ENCODE assay signal across 13 mouse cellular contexts in the genomic region with DNA sequence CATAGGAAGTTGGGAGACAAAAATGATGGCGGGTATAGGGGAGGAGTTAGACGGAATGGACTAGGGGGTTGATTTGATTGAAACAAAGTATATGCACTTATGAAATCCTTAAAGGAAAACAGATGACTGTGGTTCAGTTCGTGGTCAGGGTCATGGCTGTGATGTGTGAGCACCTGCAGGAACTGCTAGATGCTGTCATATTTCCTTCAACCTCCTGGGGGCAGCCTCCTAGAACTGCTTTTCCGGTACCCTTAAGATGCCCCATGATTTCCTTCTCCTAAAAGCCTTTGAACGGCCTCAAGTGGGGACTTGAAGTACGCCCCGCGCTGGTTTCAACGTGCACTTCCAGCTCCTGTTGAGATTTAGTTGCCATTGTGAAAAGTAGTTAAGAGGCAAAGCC. TPM values are rescaled to one million over a fixed set of nuclear protein-coding genes. Genes with fewer than 3 reads are reported as not detected.
A peak's percentile ranks its signal among the peaks of the same experiment; 100 is the strongest.
DNase-seq lines count a peak whose midpoint lies in the region; ATAC-seq and TF ChIP-seq lines count a peak whose summit lies in the region.
"Had no signal": no experiment of that assay in that cellular context is flagged by ENCODE, and none has a peak within 500 bp of the region (broad histone marks: within the 10 kb centered on the region; RNA-seq: fewer than 3 reads in every experiment).

No protein-coding gene starts in this region.

- H3K4me1 ChIP-seq in liver, embryonic 14.5 days (replicated peaks; ENCODE audit: control insufficient read depth in 2 of 2, insufficient read depth in 2 of 2, low read length in 1 of 2) = no peaks in the 10 kb centered on the region
- H3K4me1 ChIP-seq in liver, embryonic 12.5 days = no peaks in the 10 kb centered on the region
- peaks cover 28% of the 10 kb centered on the region for H3K4me1 ChIP-seq in E14TG2a.4 (replicated peaks; ENCODE audit: low read depth, low read length)
- peaks cover 11% of the 10 kb centered on the region for H3K4me1 ChIP-seq in thymus, adult 2 months (replicated peaks; ENCODE audit: control insufficient read depth, insufficient read depth, low read length)
- H3K4me1 ChIP-seq in hindbrain, embryonic 12.5 days = no peaks in the 10 kb centered on the region
- H3K4me1 ChIP-seq: neural tube, embryonic 12.5 days had no signal

- no peaks in the 10 kb centered on the region for H3K9me3 ChIP-seq in liver, embryonic 14.5 days (ENCODE audit: control insufficient read depth, low read length)
- no peaks in the 10 kb centered on the region for H3K9me3 ChIP-seq in liver, embryonic 12.5 days (replicated peaks)
- H3K9me3 ChIP-seq in E14TG2a.4 (ENCODE audit: low read length) = no peaks in the 10 kb centered on the region
- no peaks in the 10 kb centered on the region for H3K9me3 ChIP-seq in hindbrain, embryonic 12.5 days (replicated peaks)
- H3K9me3 ChIP-seq: neural tube, embryonic 12.5 days had no signal

- H3K9ac ChIP-seq in liver, embryonic 14.5 days (replicated peaks) = no peak overlapping the region
- H3K9ac ChIP-seq in liver, embryonic 12.5 days = no peak overlapping the region
- no peak overlapping the region for H3K9ac ChIP-seq in hindbrain, embryonic 12.5 days
- H3K9ac ChIP-seq: neural tube, embryonic 12.5 days had no signal

- no peak for TF ChIP-seq POLR2A in thymus, adult 2 months (IDR thresholded peaks at IDR 0.05; ENCODE audit: control insufficient read depth, extremely low read depth, insufficient read depth, low read length, poor library complexity)

- ATAC-seq in liver, embryonic 14.5 days (ENCODE audit: insufficient read depth) = no peak
- no peak for ATAC-seq in liver, embryonic 12.5 days
- ATAC-seq in common myeloid progenitor, adult 5-6 weeks (replicated peaks; ENCODE audit: low read depth, poor library complexity, severe bottlenecking) = peak; percentile 38
- ATAC-seq in hindbrain, embryonic 12.5 days (ENCODE audit: low FRiP score) = no peak
- ATAC-seq in erythroid progenitor cell, adult 5-6 weeks (replicated peaks; ENCODE audit: low FRiP score, poor library complexity, severe bottlenecking) = no peak

- no peak overlapping the region for H3K4me3 ChIP-seq in liver, embryonic 14.5 days (ENCODE audit: insufficient read depth in 1 of 2, low read depth in 2 of 2, low read length in 2 of 2)
- H3K4me3 ChIP-seq in liver, embryonic 12.5 days = no peak overlapping the region
- peak overlapping the region; percentile 59 for H3K4me3 ChIP-seq in E14TG2a.4 (replicated peaks; ENCODE audit: low read length)
- no peak overlapping the region for H3K4me3 ChIP-seq in thymus, adult 2 months (ENCODE audit: control insufficient read depth, insufficient read depth, low read length)
- no peak overlapping the region for H3K4me3 ChIP-seq in hindbrain, embryonic 12.5 days
- H3K4me3 ChIP-seq: erythroblast, embryonic 14.5 days; neural tube, embryonic 12.5 days had no signal

- peak; percentile 14; the same call in 1 of the 2 replicates for TF ChIP-seq CTCF in liver, embryonic 14.5 days (IDR thresholded peaks at IDR 0.05; ENCODE audit: low read depth)
- TF ChIP-seq CTCF in E14TG2a.4 (conservative IDR thresholded peaks at IDR 0.05; ENCODE audit: low read length) = no peak
- no peak for TF ChIP-seq CTCF in thymus, adult 2 months (IDR thresholded peaks at IDR 0.05; ENCODE audit: borderline replicate concordance, control insufficient read depth, extremely low read depth, insufficient read depth, low read length, poor library complexity)

- TF ChIP-seq EP300 in liver, embryonic 14.5 days (IDR thresholded peaks at IDR 0.05; ENCODE audit: low read depth) = no peak

- 49% methylated on average over 9 of the region's 9 CpGs for WGBS in liver, embryonic 14.5 days (ENCODE audit: insufficient replicate concordance)
- WGBS in liver, embryonic 12.5 days (ENCODE audit: insufficient replicate concordance) = 53% methylated on average over 9 of the region's 9 CpGs
- WGBS in thymus, adult 2 months = 12% methylated on average over 9 of the region's 9 CpGs
- 75% methylated on average over 9 of the region's 9 CpGs for WGBS in hindbrain, embryonic 12.5 days

- H3K27me3 ChIP-seq in liver, embryonic 14.5 days (ENCODE audit: control insufficient read depth, insufficient read depth, low read length) = no peaks in the 10 kb centered on the region
- H3K27me3 ChIP-seq in liver, embryonic 12.5 days (replicated peaks) = no peaks in the 10 kb centered on the region
- H3K27me3 ChIP-seq in E14TG2a.4 (ENCODE audit: insufficient read depth, low read length) = no peaks in the 10 kb centered on the region; the same call in 1 of the 2 replicates
- H3K27me3 ChIP-seq in thymus, adult 2 months (ENCODE audit: control insufficient read depth, insufficient read depth, low read length) = no peaks in the 10 kb centered on the region
- H3K27me3 ChIP-seq in hindbrain, embryonic 12.5 days = no peaks in the 10 kb centered on the region
- H3K27me3 ChIP-seq: neural tube, embryonic 12.5 days had no signal

- no peak overlapping the region for H3K27ac ChIP-seq in liver, embryonic 14.5 days
- H3K27ac ChIP-seq in liver, embryonic 12.5 days = no peak overlapping the region
- no peak overlapping the region for H3K27ac ChIP-seq in thymus, adult 2 months (ENCODE audit: control insufficient read depth, insufficient read depth, low read length)
- no peak overlapping the region for H3K27ac ChIP-seq in hindbrain, embryonic 12.5 days
- H3K27ac ChIP-seq: neural tube, embryonic 12.5 days had no signal

- no peak overlapping the region for H3K4me2 ChIP-seq in liver, embryonic 14.5 days (ENCODE audit: low read depth)
- no peak overlapping the region for H3K4me2 ChIP-seq in liver, embryonic 12.5 days
- no peak overlapping the region for H3K4me2 ChIP-seq in hindbrain, embryonic 12.5 days (replicated peaks)
- H3K4me2 ChIP-seq: neural tube, embryonic 12.5 days had no signal

- DNase-seq in liver, embryonic 14.5 days (ENCODE audit: low read depth in 3 of 3, low spot score in 3 of 3) = no peak
- peak; percentile 82 for DNase-seq in thymus, adult 2 months
- no peak for DNase-seq in layer of hippocampus, postnatal 36 days
- DNase-seq: cerebellum, adult 11 months; heart, adult 11 months had no signal

- H3K36me3 ChIP-seq in liver, embryonic 14.5 days (replicated peaks; ENCODE audit: control insufficient read depth, insufficient read depth, low read depth) = no peaks in the 10 kb centered on the region
- no peaks in the 10 kb centered on the region for H3K36me3 ChIP-seq in liver, embryonic 12.5 days
- H3K36me3 ChIP-seq in E14TG2a.4 (ENCODE audit: insufficient read depth, low read length) = no peaks in the 10 kb centered on the region
- no peaks in the 10 kb centered on the region for H3K36me3 ChIP-seq in thymus, adult 2 months (ENCODE audit: control insufficient read depth, insufficient read depth, low read length)
- H3K36me3 ChIP-seq in hindbrain, embryonic 12.5 days = no peaks in the 10 kb centered on the region
- H3K36me3 ChIP-seq: neural tube, embryonic 12.5 days had no signal

RNA-seq across cellular contexts. Expression of a gene that starts 19.1 kb away (rescaled TPM):
- not detected in 2 replicates for polyA plus RNA-seq in liver, embryonic 14.5 days (2012; rRNA removed)
- polyA plus RNA-seq in liver, embryonic 14.5 days (2014; fragmentation: Nextera tagmentation; extraction: Ambion mirVana) = not detected in 2 replicates
- polyA plus RNA-seq in liver, embryonic 12.5 days (2016; fragmentation: Nextera tagmentation; extraction: Ambion mirVana) = not detected in 2 replicates
- not detected in 2 replicates for total RNA-seq in common myeloid progenitor, adult 5-6 weeks (2017)
- 52.4 and 61.3 TPM in 2 replicates for polyA plus RNA-seq in thymus, adult 2 months (2012; rRNA removed)
- not detected in 2 replicates for polyA plus RNA-seq in hindbrain, embryonic 12.5 days (2016; fragmentation: Nextera tagmentation; extraction: Ambion mirVana)
- 12.2 TPM in 1 of 2 replicates, not detected in the other for total RNA-seq in erythroid progenitor cell, adult 5-6 weeks (2015; ENCODE audit: low replicate concordance)
- 0.51 TPM in 1 of 2 replicates, not detected in the other for total RNA-seq in erythroid progenitor cell, adult 5-6 weeks (2017; ENCODE audit: low replicate concordance)
- total RNA-seq in layer of hippocampus, postnatal 36 days (2021) = not detected
- total RNA-seq: layer of hippocampus, postnatal 25 days had no signal
- polyA plus RNA-seq: erythroblast, embryonic 14.5 days; neural tube, embryonic 12.5 days had no signal

RNA-seq across cellular contexts. Expression of a gene that starts 37.9 kb away (rescaled TPM):
- polyA plus RNA-seq in liver, embryonic 14.5 days (2012; rRNA removed) = 6.5 and 17.1 TPM in 2 replicates
- polyA plus RNA-seq in liver, embryonic 14.5 days (2014; fragmentation: Nextera tagmentation; extraction: Ambion mirVana) = 177 and 178 TPM in 2 replicates
- 184 and 199 TPM in 2 replicates for polyA plus RNA-seq in liver, embryonic 12.5 days (2016; fragmentation: Nextera tagmentation; extraction: Ambion mirVana)
- 67.1 and 71.7 TPM in 2 replicates for total RNA-seq in common myeloid progenitor, adult 5-6 weeks (2017)
- 2.6 and 3.4 TPM in 2 replicates for polyA plus RNA-seq in thymus, adult 2 months (2012; rRNA removed)
- polyA plus RNA-seq in hindbrain, embryonic 12.5 days (2016; fragmentation: Nextera tagmentation; extraction: Ambion mirVana) = 94.2 and 97.2 TPM in 2 replicates
- total RNA-seq in erythroid progenitor cell, adult 5-6 weeks (2015; ENCODE audit: low replicate concordance) = 98.4 and 133 TPM in 2 replicates
- 32.8 and 50.6 TPM in 2 replicates for total RNA-seq in erythroid progenitor cell, adult 5-6 weeks (2017; ENCODE audit: low replicate concordance)
- total RNA-seq in layer of hippocampus, postnatal 36 days (2021) = 1 to 10 TPM; 3.3 to 4.2 TPM

RNA-seq across cellular contexts. Expression of a gene that starts 58.2 kb away (rescaled TPM):
- 111 and 159 TPM in 2 replicates for polyA plus RNA-seq in liver, embryonic 14.5 days (2012; rRNA removed)
- 55.9 and 66.5 TPM in 2 replicates for polyA plus RNA-seq in liver, embryonic 14.5 days (2014; fragmentation: Nextera tagmentation; extraction: Ambion mirVana)
- polyA plus RNA-seq in liver, embryonic 12.5 days (2016; fragmentation: Nextera tagmentation; extraction: Ambion mirVana) = 99.9 and 102 TPM in 2 replicates
- 830 and 874 TPM in 2 replicates for total RNA-seq in common myeloid progenitor, adult 5-6 weeks (2017)
- 109 and 137 TPM in 2 replicates for polyA plus RNA-seq in thymus, adult 2 months (2012; rRNA removed)
- 240 and 269 TPM in 2 replicates for polyA plus RNA-seq in hindbrain, embryonic 12.5 days (2016; fragmentation: Nextera tagmentation; extraction: Ambion mirVana)
- 140 and 151 TPM in 2 replicates for total RNA-seq in erythroid progenitor cell, adult 5-6 weeks (2015; ENCODE audit: low replicate concordance)
- total RNA-seq in erythroid progenitor cell, adult 5-6 weeks (2017; ENCODE audit: low replicate concordance) = 189 and 232 TPM in 2 replicates
- 100 to 1,000 TPM; 900 to 999 TPM for total RNA-seq in layer of hippocampus, postnatal 36 days (2021)

RNA-seq across cellular contexts. Expression of a gene that starts 59.1 kb away (rescaled TPM):
- polyA plus RNA-seq in liver, embryonic 14.5 days (2012; rRNA removed) = 9.6 and 10.6 TPM in 2 replicates
- polyA plus RNA-seq in liver, embryonic 14.5 days (2014; fragmentation: Nextera tagmentation; extraction: Ambion mirVana) = 10.5 and 10.6 TPM in 2 replicates
- polyA plus RNA-seq in liver, embryonic 12.5 days (2016; fragmentation: Nextera tagmentation; extraction: Ambion mirVana) = 7.5 and 7.9 TPM in 2 replicates
- 0.34 and 0.41 TPM in 2 replicates for total RNA-seq in common myeloid progenitor, adult 5-6 weeks (2017)
- 30.7 and 33.2 TPM in 2 replicates for polyA plus RNA-seq in thymus, adult 2 months (2012; rRNA removed)
- polyA plus RNA-seq in hindbrain, embryonic 12.5 days (2016; fragmentation: Nextera tagmentation; extraction: Ambion mirVana) = 38.7 and 40.0 TPM in 2 replicates
- total RNA-seq in erythroid progenitor cell, adult 5-6 weeks (2015; ENCODE audit: low replicate concordance) = 4.3 and 7.5 TPM in 2 replicates
- 3.2 and 3.9 TPM in 2 replicates for total RNA-seq in erythroid progenitor cell, adult 5-6 weeks (2017; ENCODE audit: low replicate concordance)
- total RNA-seq in layer of hippocampus, postnatal 36 days (2021) = 10 to 100 TPM; 16.5 to 18.1 TPM
- polyA plus RNA-seq: erythroblast, embryonic 14.5 days had no signal

Comparison
In these comparisons a context has a peak if more than half of its experiments do, and no peak if none do; other contexts are left out.
1. RNA of a gene that starts 19.1 kb away (polyA plus RNA-seq): 52.4 to 61.3 TPM in thymus, adult 2 months; not detected in liver, embryonic 12.5 days, not detected in liver, embryonic 14.5 days and not detected in hindbrain, embryonic 12.5 days; every median in the first group is over 10 times any median in the second.